Mouse (Mus musculus): Measurements from ENCODE around the gene Pde1a.

GRCm38 (mm10) chr2:79883210-79883609, 246.0 kb downstream of the Pde1a start:
- TF ChIP-seq CTCF (IDR thresholded peaks at IDR 0.05; ENCODE audit: control insufficient read depth, insufficient read depth, insufficient replicate concordance, low read depth, low read length) (no peak), POLR2A (IDR thresholded peaks at IDR 0.05; ENCODE audit: control insufficient read depth, low read depth, low read length) (no peak)

Data from testis, adult 2 months (tissue).